Mouse (Mus musculus) left cerebral cortex, adult 9 months (tissue): ENCODE measurements around the gene Trp53inp2.

Source experiments
- DNase-seq, 2 experiments: peaks; one replicate each; pipeline ENCODE4 v3.0.0; 2022; ENCODE audit warnings: low spot score in 2 of 2

Gene Trp53inp2

GRCm38 (mm10) chr2:155382791-155383438, 2.1 kb downstream of the Trp53inp2 start:
- DNase-seq: no peak

GRCm38 (mm10) chr2:155385090-155385489, 4.2 kb downstream of the Trp53inp2 start:
- peak; percentile 66 to 90 for DNase-seq

GRCm38 (mm10) chr2:155385731-155386533, 5.1 kb downstream of the Trp53inp2 start:
- DNase-seq: no peak

- DNase-seq: peak in 1 of 2 experiments; percentile 40
These were observed 5.7 kb downstream of the Trp53inp2 start for GRCm38 (mm10) chr2:155386534-155386899.

- no peak for DNase-seq
These were observed 6.2 kb downstream of the Trp53inp2 start for GRCm38 (mm10) chr2:155387052-155387451.

- DNase-seq: no peak
These were observed 7.7 kb downstream of the Trp53inp2 start for GRCm38 (mm10) chr2:155388573-155388972.

GRCm38 (mm10) chr2:155394586-155394985, 13.7 kb downstream of the Trp53inp2 start:
- DNase-seq: no peak

GRCm38 (mm10) chr2:155400276-155400675, 19.4 kb downstream of the Trp53inp2 start:
- no peak for DNase-seq

- no peak for DNase-seq
These were observed 21.1 kb downstream of the Trp53inp2 start for GRCm38 (mm10) chr2:155401926-155402325.

- DNase-seq: no peak
These were observed 23.8 kb downstream of the Trp53inp2 start for GRCm38 (mm10) chr2:155404635-155405034.

GRCm38 (mm10) chr2:155420911-155421310, 40.1 kb downstream of the Trp53inp2 start:
- no peak for DNase-seq

GRCm38 (mm10) chr2:155436445-155436844, 55.6 kb downstream of the Trp53inp2 start:
- no peak for DNase-seq
